Mouse (Mus musculus) bone marrow, adult 2 months (tissue): ENCODE data around the gene Ccdc148. TPM values are rescaled to one million over a fixed set of nuclear protein-coding genes. Genes with fewer than 3 reads are reported as not detected.

ENCODE experiments used
- H3K27ac ChIP-seq: fragments of 200-500 bp; 2 replicates; pipeline ENCODE4 v1.5.1; 2012; ENCODE audit warnings: low read depth, mild to moderate bottlenecking, control low read depth, inconsistent platforms, low read length; ENCODE audit not compliant: control insufficient read depth, poor library complexity, insufficient read depth
- H3K4me1 ChIP-seq: fragments of 200-500 bp; 2 replicates; pipeline ENCODE4 v1.6.1; 2011; ENCODE audit warnings: low read length; ENCODE audit not compliant: control insufficient read depth, insufficient read depth
- H3K4me3 ChIP-seq: fragments of 200-500 bp; replicated peaks from 2 replicates; pipeline ENCODE3; 2011; ENCODE audit warnings: mild to moderate bottlenecking, low read depth, low read length, control low read depth; ENCODE audit not compliant: control insufficient read depth
- CTCF ChIP-seq: fragments of 200-500 bp; IDR thresholded peaks from 2 replicates; pipeline ENCODE4 v1.5.1; 2011; ENCODE audit warnings: low read length, control low read depth; ENCODE audit not compliant: control insufficient read depth, insufficient read depth
- POLR2A ChIP-seq: fragments of 200-500 bp; IDR thresholded peaks from 2 replicates; pipeline ENCODE4 v1.6.1; 2011; ENCODE audit warnings: low read depth, mild to moderate bottlenecking, control low read depth, low read length, borderline replicate concordance; ENCODE audit not compliant: control insufficient read depth
- WGBS: fragments of 180-500 bp; shearing (Covaris S2); methylation state at CpG from one replicate; pipeline ENCODE4 v1.1.7; 2018; 5-methylcytosine and 5-hydroxymethylcytosine counted together
- polyA plus RNA-seq: library from polyadenylated mRNA; stranded (reverse); fragments of >200 nt; gene quantifications from 2 replicates; pipeline ENCODE4 v1.2.4, GENCODE M21; 2011; ENCODE audit warnings: low replicate concordance; ENCODE audit not compliant: missing spikeins, insufficient read depth, insufficient read length

The Ccdc148 gene
- polyA plus RNA-seq, 1 experiment = 0.87 TPM

DNA sequence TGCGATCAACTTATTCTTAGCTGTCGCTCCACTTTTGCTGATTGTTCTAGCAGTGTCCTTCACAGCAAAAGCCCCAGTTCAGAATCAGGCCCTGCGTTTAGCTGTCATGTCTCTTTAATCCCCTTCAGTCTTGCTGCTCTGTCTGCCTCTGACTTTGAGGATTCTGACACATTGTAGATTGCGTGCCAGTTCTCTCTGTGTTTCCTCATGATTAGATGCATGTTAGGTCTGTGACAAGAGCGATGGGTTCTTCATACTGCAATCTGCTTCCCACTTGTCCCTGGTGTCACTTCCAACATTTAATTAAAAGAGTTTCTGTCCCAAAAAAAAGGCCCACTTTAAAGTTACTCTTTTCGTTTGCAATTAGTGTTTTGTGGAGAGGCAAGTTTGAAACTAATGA lies 126.2 kb downstream of the Ccdc148 start:
- TF ChIP-seq CTCF (no peak), POLR2A (no peak)

DNA sequence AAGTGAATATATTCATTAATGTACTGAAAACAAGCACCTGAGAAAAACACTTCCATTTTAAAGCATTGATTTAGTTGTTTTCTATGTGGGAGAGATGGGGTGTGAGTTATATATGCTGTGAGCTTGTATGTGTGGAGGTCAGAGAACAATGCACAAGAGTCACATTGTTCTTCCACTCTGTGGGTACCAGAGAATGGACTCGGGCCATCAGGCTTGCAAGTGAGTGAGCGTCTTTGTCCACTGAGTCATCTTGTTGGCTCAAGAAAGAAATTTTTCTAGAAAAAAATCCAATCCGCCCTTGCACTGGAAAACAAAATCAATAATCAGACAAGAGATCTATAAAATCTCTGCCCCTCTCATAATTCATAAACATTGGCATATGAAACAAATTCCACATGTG lies 135.9 kb downstream of the Ccdc148 start:
- Histone ChIP-seq H3K27ac (no peak overlapping the region), H3K4me3 (no peak overlapping the region), H3K4me1 (no peaks in the 10 kb centered on the region)
- WGBS = 81% methylated on average over 3 of the region's 3 CpGs
- TF ChIP-seq POLR2A (no peak), CTCF (no peak)

More for the DNA sequence above, 126.2 kb downstream of the Ccdc148 start:
- no peaks in the 10 kb centered on the region for H3K4me1 ChIP-seq
- WGBS = 83% methylated on average over 6 of the region's 6 CpGs
- H3K27ac ChIP-seq = no peak overlapping the region
- H3K4me3 ChIP-seq = no peak overlapping the region

DNA sequence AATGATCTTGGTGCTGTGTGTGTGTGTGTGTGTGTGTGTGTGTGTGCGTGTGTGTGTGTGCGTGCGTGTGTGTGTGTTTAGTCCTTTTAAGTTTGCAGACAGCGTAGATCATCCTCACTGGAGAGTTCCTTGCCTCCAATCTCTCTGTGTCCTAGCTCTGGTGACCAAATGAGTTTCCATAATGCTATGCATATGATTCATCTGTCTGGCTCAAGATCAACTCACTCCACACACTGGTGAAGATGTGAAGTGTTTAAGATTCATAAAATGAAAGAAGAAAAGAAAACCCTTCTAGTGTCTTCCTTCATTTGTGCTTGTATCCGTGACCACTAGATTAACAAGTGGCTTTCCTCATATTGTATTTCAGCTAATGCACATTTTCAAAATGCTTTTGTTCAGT lies 153.1 kb downstream of the Ccdc148 start:
- TF ChIP-seq CTCF = no peak
- TF ChIP-seq POLR2A = no peak
- H3K4me1 ChIP-seq = no peaks in the 10 kb centered on the region
- no peak overlapping the region for H3K4me3 ChIP-seq
- 91% methylated on average over 5 of the region's 5 CpGs for WGBS
- H3K27ac ChIP-seq = no peak overlapping the region

GRCm38 (mm10) chr2:59006567-59007340 lies 153.7 kb downstream of the Ccdc148 start:
- no peak for TF ChIP-seq CTCF
- no peak for TF ChIP-seq POLR2A
- WGBS = 88% methylated on average over 8 of the region's 8 CpGs
- no peak overlapping the region for H3K27ac ChIP-seq
- no peaks in the 10 kb centered on the region for H3K4me1 ChIP-seq
- H3K4me3 ChIP-seq = no peak overlapping the region

DNA sequence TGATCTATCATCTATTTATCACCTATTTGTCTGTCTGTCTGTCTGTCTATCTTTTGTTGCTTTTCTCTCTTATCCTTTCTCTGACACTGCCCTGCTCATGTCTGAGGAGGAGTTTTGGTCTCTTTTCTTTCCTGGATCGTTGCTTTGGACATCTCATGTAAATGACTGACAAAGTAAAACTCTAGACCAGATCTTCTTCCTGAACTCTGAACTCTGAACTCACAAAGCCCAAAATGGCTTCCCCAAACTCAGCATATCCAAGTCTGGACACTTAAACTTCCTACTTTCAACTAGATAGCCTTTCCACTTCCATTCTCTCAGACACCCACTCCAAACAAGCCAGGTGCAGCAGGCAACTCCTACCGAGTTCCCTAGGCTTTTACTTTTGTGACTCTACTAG lies 163.3 kb downstream of the Ccdc148 start:
- TF ChIP-seq CTCF (no peak), POLR2A (no peak)
- WGBS = 61% methylated on average over 2 of the region's 2 CpGs
- no peak overlapping the region for H3K27ac ChIP-seq
- H3K4me3 ChIP-seq = no peak overlapping the region
- no peaks in the 10 kb centered on the region for H3K4me1 ChIP-seq

GRCm38 (mm10) chr2:58992431-58993191 lies 167.9 kb downstream of the Ccdc148 start:
- no peak overlapping the region for H3K27ac ChIP-seq
- 75% methylated on average over 14 of the region's 14 CpGs for WGBS

GRCm38 (mm10) chr2:58978095-58978494 lies 182.4 kb downstream of the Ccdc148 start:
- 22% methylated on average over 7 of the region's 7 CpGs for WGBS
- Histone ChIP-seq H3K4me1 (no peaks in the 10 kb centered on the region), H3K27ac (no peak overlapping the region), H3K4me3 (no peak overlapping the region)
- no peak for TF ChIP-seq POLR2A
- no peak for TF ChIP-seq CTCF

More at GRCm38 (mm10) chr2:58992431-58993191, 167.9 kb downstream of the Ccdc148 start:
- H3K4me1 ChIP-seq = no peaks in the 10 kb centered on the region
- H3K4me3 ChIP-seq = no peak overlapping the region
- TF ChIP-seq CTCF (no peak), POLR2A (no peak)

GRCm38 (mm10) chr2:58971507-58972275 lies 188.8 kb downstream of the Ccdc148 start:
- TF ChIP-seq POLR2A (no peak), CTCF (no peak)
- Histone ChIP-seq H3K4me1 (no peaks in the 10 kb centered on the region), H3K27ac (no peak overlapping the region), H3K4me3 (no peak overlapping the region)
- WGBS = 54% methylated on average over 9 of the region's 9 CpGs
